Mouse (Mus musculus) testis, adult 2 months (tissue): ENCODE measurements around the gene Ripor2. TPM values are rescaled to one million over a fixed set of nuclear protein-coding genes. Genes with fewer than 3 reads are reported as not detected.
A peak's percentile ranks its signal among the peaks of the same experiment; 100 is the strongest.

ENCODE experiments used
- H3K27ac ChIP-seq: fragments of 200-500 bp; 2 replicates; pipeline ENCODE4 v1.5.1; 2012; ENCODE audit warnings: low read depth, low read length; ENCODE audit not compliant: control insufficient read depth, insufficient read depth
- H3K27me3 ChIP-seq: fragments of 200-500 bp; 2 replicates; pipeline ENCODE4 v1.6.1; 2012; ENCODE audit warnings: mild to moderate bottlenecking, low read length, moderate library complexity; ENCODE audit not compliant: control insufficient read depth, insufficient read depth
- H3K36me3 ChIP-seq: fragments of 200-500 bp; 2 replicates; pipeline ENCODE4 v1.6.1; 2012; ENCODE audit warnings: mild to moderate bottlenecking, low read length; ENCODE audit not compliant: control insufficient read depth, insufficient read depth
- H3K4me1 ChIP-seq: fragments of 200-500 bp; 2 replicates; pipeline ENCODE4 v1.6.1; 2012; ENCODE audit warnings: low read length; ENCODE audit not compliant: control insufficient read depth, insufficient read depth
- H3K4me3 ChIP-seq: fragments of 200-500 bp; 2 replicates; pipeline ENCODE4 v1.5.1; 2012; ENCODE audit warnings: low read depth, mild to moderate bottlenecking, low read length, moderate library complexity, mixed read lengths; ENCODE audit not compliant: control insufficient read depth
- CTCF ChIP-seq: fragments of 200-500 bp; IDR thresholded peaks from 2 replicates; pipeline ENCODE4 v1.5.1; 2012; ENCODE audit warnings: low read depth, mild to moderate bottlenecking, inconsistent platforms, low read length, moderate library complexity; ENCODE audit not compliant: control insufficient read depth, insufficient read depth, insufficient replicate concordance
- POLR2A ChIP-seq: fragments of 200-500 bp; IDR thresholded peaks from 2 replicates; pipeline ENCODE4 v1.6.1; 2012; ENCODE audit warnings: low read depth, mild to moderate bottlenecking, inconsistent platforms, low read length, moderate library complexity; ENCODE audit not compliant: control insufficient read depth
- polyA plus RNA-seq: library from polyadenylated mRNA; depleted of rRNA; stranded (reverse); fragments of >200 nt; gene quantifications from 2 replicates; pipeline ENCODE4 v1.2.3, GENCODE M21; 2012

Gene Ripor2
- polyA plus RNA-seq, 1 experiment: 2.1 TPM

- no peaks in the 10 kb centered on the region for H3K36me3 ChIP-seq
Observed at GRCm38 (mm10) chr13:24747823-24748222, 165.8 kb downstream of the Ripor2 start.

DNA sequence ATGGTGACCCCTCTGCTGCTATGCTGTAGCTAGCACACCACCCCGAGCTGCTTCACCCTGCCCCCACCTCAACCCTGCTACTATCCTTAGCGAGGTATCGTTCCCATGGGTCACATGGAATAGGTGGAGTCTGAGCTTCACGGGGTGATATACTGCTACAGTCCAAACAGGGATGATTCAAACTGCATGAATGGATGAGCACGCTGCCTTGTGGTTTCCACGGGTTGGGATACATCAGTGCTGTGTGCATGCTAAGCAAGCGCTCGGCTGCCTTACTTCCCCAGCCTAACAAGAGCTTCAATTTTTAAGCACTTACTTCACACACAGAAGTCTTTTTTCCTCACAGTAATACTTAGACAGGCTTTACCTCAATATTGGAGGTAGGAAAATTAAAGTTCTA is 168.8 kb downstream of the Ripor2 start:
- TF ChIP-seq CTCF: no peak
- no peak for TF ChIP-seq POLR2A
- Histone ChIP-seq H3K36me3 (peaks cover 1% of the 10 kb centered on the region; the same call in 1 of the 2 replicates), H3K4me1 (no peaks in the 10 kb centered on the region), H3K27ac (no peak overlapping the region), H3K27me3 (no peaks in the 10 kb centered on the region), H3K4me3 (no peak overlapping the region)

More at GRCm38 (mm10) chr13:24747823-24748222, 165.8 kb downstream of the Ripor2 start:
- Histone ChIP-seq H3K27me3 (no peaks in the 10 kb centered on the region), H3K4me1 (no peaks in the 10 kb centered on the region; the same call in 1 of the 2 replicates), H3K4me3 (no peak overlapping the region), H3K27ac (no peak overlapping the region)
- TF ChIP-seq POLR2A (no peak), CTCF (no peak)

- H3K27ac ChIP-seq: no peak overlapping the region
- no peaks in the 10 kb centered on the region for H3K27me3 ChIP-seq
- no peaks in the 10 kb centered on the region for H3K4me1 ChIP-seq
- no peak overlapping the region for H3K4me3 ChIP-seq
- TF ChIP-seq POLR2A (no peak), CTCF (no peak)
- H3K36me3 ChIP-seq: peaks cover 1% of the 10 kb centered on the region; the same call in 1 of the 2 replicates
Observed at GRCm38 (mm10) chr13:24751396-24751795, 169.4 kb downstream of the Ripor2 start.

DNA sequence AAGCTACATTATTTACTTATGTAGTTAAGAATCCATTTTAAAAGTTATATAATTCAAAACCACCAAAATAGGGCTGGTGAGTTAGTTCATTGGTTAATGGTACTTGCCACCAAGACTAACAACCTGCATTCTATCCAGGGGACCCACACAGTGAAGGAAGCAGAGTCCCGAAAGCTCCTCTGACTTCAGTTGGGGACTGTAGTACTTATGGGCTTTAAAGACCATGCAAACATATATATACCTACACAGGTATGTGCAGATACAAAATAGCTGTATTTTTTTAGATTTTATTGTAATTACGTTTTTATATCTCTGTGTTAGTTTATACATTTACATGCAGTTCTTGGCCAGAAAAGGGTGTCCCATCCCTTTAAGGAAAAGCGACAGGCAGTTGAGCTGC is 174.8 kb downstream of the Ripor2 start:
- Histone ChIP-seq H3K27ac (no peak overlapping the region), H3K4me1 (peaks cover 4% of the 10 kb centered on the region), H3K27me3 (no peaks in the 10 kb centered on the region), H3K36me3 (peaks cover 2% of the 10 kb centered on the region; the same call in 1 of the 2 replicates), H3K4me3 (no peak overlapping the region)
- no peak for TF ChIP-seq POLR2A
- no peak for TF ChIP-seq CTCF

- TF ChIP-seq CTCF (no peak), POLR2A (no peak)
- no peak overlapping the region for H3K4me3 ChIP-seq
- no peaks in the 10 kb centered on the region for H3K27me3 ChIP-seq
- H3K27ac ChIP-seq: no peak overlapping the region
- peaks cover 4% of the 10 kb centered on the region for H3K4me1 ChIP-seq
- peaks cover 2% of the 10 kb centered on the region; the same call in 1 of the 2 replicates for H3K36me3 ChIP-seq
Observed at GRCm38 (mm10) chr13:24757820-24758564, 176.0 kb downstream of the Ripor2 start.

DNA sequence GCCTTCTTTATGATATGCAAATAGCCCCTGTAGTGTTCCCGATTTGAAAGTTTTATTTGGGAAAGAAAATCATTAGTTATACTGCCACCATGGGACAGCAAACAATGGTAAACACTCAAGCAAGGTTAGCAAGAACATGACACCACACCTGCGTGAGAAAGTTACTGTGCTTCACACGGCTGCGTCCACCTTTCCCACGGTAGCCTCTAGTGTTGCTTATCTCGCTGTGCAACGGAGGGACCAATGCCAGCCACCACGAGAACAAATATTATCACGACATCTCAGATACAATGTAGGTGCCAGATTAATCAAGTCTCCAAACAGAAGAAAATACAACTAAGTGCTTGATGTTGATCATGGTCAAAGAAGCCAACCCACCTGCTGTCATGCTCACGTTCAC is 177.5 kb downstream of the Ripor2 start:
- peaks cover 4% of the 10 kb centered on the region for H3K4me1 ChIP-seq
- H3K36me3 ChIP-seq: peaks cover 1% of the 10 kb centered on the region; the same call in 1 of the 2 replicates
- no peak overlapping the region for H3K4me3 ChIP-seq
- H3K27me3 ChIP-seq: no peaks in the 10 kb centered on the region
- no peak overlapping the region for H3K27ac ChIP-seq
- TF ChIP-seq CTCF (no peak), POLR2A (no peak)

- Histone ChIP-seq H3K27ac (no peak overlapping the region), H3K36me3 (peaks cover 1% of the 10 kb centered on the region; the same call in 1 of the 2 replicates), H3K27me3 (no peaks in the 10 kb centered on the region), H3K4me3 (peak overlapping the region; percentile 29; the same call in 1 of the 2 replicates), H3K4me1 (peaks cover 4% of the 10 kb centered on the region)
- TF ChIP-seq CTCF (no peak), POLR2A (no peak)
Observed at GRCm38 (mm10) chr13:24760351-24760870, 178.4 kb downstream of the Ripor2 start.
